Mouse (Mus musculus) midbrain, embryonic 14.5 days (tissue): Measurements from ENCODE around the gene Tpk1. TPM values are rescaled to one million over a fixed set of nuclear protein-coding genes. Genes with fewer than 3 reads are reported as not detected.

ENCODE experiments used
- ATAC-seq: fragments of 200-750 bp; cut with Nextera tagmentation; 2 replicates; pipeline ENCODE4 v1.8.0; 2017; ENCODE audit warnings: moderate number of reproducible peaks, moderate library complexity; ENCODE audit not compliant: low FRiP score, low TSS enrichment
- DNase-seq: peaks from one replicate; pipeline ENCODE4 v3.0.0-alpha.2; 2015
- H3K27ac ChIP-seq: fragments of 300-500 bp; sonication (generic); replicated peaks from 2 replicates; pipeline ENCODE4 v1.5.1; 2014; ENCODE audit warnings: mild to moderate bottlenecking, low read depth, low read length, moderate library complexity
- H3K27me3 ChIP-seq: fragments of 300-500 bp; sonication (generic); 2 replicates; pipeline ENCODE4 v1.6.1; 2014; ENCODE audit warnings: low read length, control low read depth, mixed read lengths; ENCODE audit not compliant: control insufficient read depth, insufficient read depth
- H3K36me3 ChIP-seq: fragments of 300-500 bp; sonication (generic); 2 replicates; pipeline ENCODE4 v1.6.1; 2014; ENCODE audit warnings: low read length, control low read depth; ENCODE audit not compliant: control insufficient read depth, insufficient read depth
- H3K4me1 ChIP-seq: fragments of 300-500 bp; sonication (generic); 2 replicates; pipeline ENCODE4 v1.6.1; 2014; ENCODE audit warnings: mild to moderate bottlenecking, antibody characterized with exemption, low read length, control low read depth; ENCODE audit not compliant: control insufficient read depth, insufficient read depth
- H3K4me2 ChIP-seq: fragments of 300-500 bp; sonication (generic); 2 replicates; pipeline ENCODE4 v1.6.1; 2014; ENCODE audit warnings: mild to moderate bottlenecking, low read length, moderate library complexity
- H3K4me3 ChIP-seq: fragments of 300-500 bp; sonication (generic); replicated peaks from 2 replicates; pipeline ENCODE4 v1.5.1; 2014; ENCODE audit warnings: low read depth, low read length
- H3K9ac ChIP-seq: fragments of 300-500 bp; sonication (generic); replicated peaks from 2 replicates; pipeline ENCODE4 v1.6.1; 2014; ENCODE audit warnings: mild to moderate bottlenecking, low read length, moderate library complexity
- H3K9me3 ChIP-seq: fragments of 300-500 bp; sonication (generic); 2 replicates; pipeline ENCODE4 v1.6.1; 2016; ENCODE audit warnings: low read length, control low read depth, mixed read lengths; ENCODE audit not compliant: control insufficient read depth
- WGBS: fragments of 180-500 bp; shearing (Covaris S2); extraction: QIAGEN DNeasy Blood & Tissue Kit; methylation state at CpG from one replicate; pipeline ENCODE4 v1.1.7; 2014; 5-methylcytosine and 5-hydroxymethylcytosine counted together
- polyA plus RNA-seq: library from polyadenylated mRNA; unstranded; fragments of >200 nt; fragmentation: Nextera tagmentation; extraction: Ambion mirVana; gene quantifications from 2 replicates; pipeline ENCODE4 v1.2.1, GENCODE M21; 2014

The Tpk1 gene
- polyA plus RNA-seq, 1 experiment from 2014 or later, result 6.9 TPM

DNA sequence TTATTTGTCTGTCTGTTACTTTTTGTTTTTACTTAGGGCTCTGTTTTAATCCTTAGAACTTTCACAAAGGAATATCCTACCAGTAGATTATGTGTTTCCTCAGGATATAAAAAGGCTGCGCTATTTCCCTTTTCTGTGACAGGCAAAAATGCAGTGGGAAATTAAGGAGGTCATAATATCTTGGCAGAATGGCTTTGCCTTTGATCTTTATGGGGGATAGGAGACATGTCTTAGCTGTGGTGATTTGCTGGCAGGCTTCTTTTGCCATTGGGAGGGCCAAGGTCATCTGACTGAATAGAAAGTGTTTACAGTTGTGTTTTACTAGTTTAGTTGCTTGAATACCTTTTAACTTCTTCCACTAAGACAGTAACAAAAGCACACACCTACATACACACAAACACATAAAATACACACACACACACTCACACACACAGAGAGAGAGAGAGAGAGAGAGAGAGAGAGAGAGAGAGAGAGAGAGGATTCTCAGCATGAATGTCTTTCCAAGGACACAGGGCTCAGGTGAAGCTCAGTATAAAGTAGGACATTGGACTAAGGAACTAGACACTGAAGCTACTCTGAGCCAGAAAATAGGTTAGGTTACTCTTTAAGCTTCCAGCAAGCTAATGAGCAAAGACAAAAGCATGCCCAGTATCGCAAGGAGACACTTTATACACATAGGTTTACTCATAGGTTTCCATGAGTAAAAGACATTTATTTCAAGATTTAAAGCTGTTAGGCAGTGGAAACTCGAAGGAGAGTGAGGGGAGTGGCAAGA lies 9.1 kb upstream of the Tpk1 start:
- Histone ChIP-seq H3K4me1 (no peaks in the 10 kb centered on the region), H3K27me3 (no peaks in the 10 kb centered on the region), H3K36me3 (no peaks in the 10 kb centered on the region), H3K9me3 (no peaks in the 10 kb centered on the region), H3K27ac (no peak overlapping the region), H3K9ac (no peak overlapping the region), H3K4me2 (no peak overlapping the region), H3K4me3 (no peak overlapping the region)
- DNase-seq (no peak), ATAC-seq (no peak)
- WGBS, result 72% methylated on average over 3 of the region's 3 CpGs

- Histone ChIP-seq H3K27ac (no peak overlapping the region), H3K9ac (no peak overlapping the region), H3K4me1 (no peaks in the 10 kb centered on the region), H3K4me2 (no peak overlapping the region), H3K9me3 (no peaks in the 10 kb centered on the region), H3K4me3 (no peak overlapping the region), H3K36me3 (no peaks in the 10 kb centered on the region), H3K27me3 (no peaks in the 10 kb centered on the region)
- WGBS, result 93% methylated on average over 2 of the region's 2 CpGs
- ATAC-seq (no peak), DNase-seq (no peak)
These were observed 4.9 kb upstream of the Tpk1 start for GRCm38 (mm10) chr6:43670939-43671338.

GRCm38 (mm10) chr6:43667681-43668080 lies 1.6 kb upstream of the Tpk1 start:
- no peaks in the 10 kb centered on the region for H3K4me1 ChIP-seq
- no peaks in the 10 kb centered on the region for H3K36me3 ChIP-seq
- 93% methylated on average over 2 of the region's 2 CpGs for WGBS
- H3K4me2 ChIP-seq, result no peak overlapping the region
- no peak overlapping the region for H3K27ac ChIP-seq
- H3K9me3 ChIP-seq, result no peaks in the 10 kb centered on the region
- H3K27me3 ChIP-seq, result no peaks in the 10 kb centered on the region
- ATAC-seq (no peak), DNase-seq (no peak)
- H3K9ac ChIP-seq, result no peak overlapping the region
- H3K4me3 ChIP-seq, result no peak overlapping the region

GRCm38 (mm10) chr6:43666611-43667400 lies 728 bp upstream of the Tpk1 start:
- Histone ChIP-seq H3K4me3 (peak overlapping the region; percentile 60), H3K27ac (peak overlapping the region; percentile 97), H3K4me1 (no peaks in the 10 kb centered on the region), H3K36me3 (no peaks in the 10 kb centered on the region), H3K9ac (peak overlapping the region; percentile 87), H3K9me3 (no peaks in the 10 kb centered on the region), H3K27me3 (no peaks in the 10 kb centered on the region), H3K4me2 (peak overlapping the region; percentile 62)
- ATAC-seq (0 out of 2 replicates have a peak, but pooled peaks have one; percentile 0), DNase-seq (no peak)
- WGBS, result 85% methylated on average over 7 of the region's 7 CpGs

DNA sequence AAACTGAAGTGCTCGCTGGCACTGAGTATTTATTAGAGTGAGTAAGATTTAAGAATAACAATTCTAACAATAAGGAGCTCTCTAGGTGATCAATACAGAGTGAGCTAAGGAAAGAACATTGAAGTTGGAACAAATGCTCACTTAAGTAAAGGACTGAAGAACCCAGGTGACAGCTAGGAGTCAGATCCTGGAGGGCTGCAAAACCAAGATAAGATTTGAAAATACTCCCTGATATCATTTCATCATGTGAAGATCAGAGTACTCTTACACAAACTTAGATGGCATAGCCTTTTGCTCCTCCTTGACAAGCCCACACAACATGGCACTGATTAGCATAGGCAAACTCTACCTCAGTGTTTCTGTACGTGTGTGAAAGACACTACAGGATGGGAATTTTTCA lies 4.3 kb downstream of the Tpk1 start:
- H3K27ac ChIP-seq, result no peak overlapping the region
- no peak overlapping the region for H3K9ac ChIP-seq
- no peak for ATAC-seq
- no peaks in the 10 kb centered on the region for H3K36me3 ChIP-seq
- H3K27me3 ChIP-seq, result no peaks in the 10 kb centered on the region
- DNase-seq, result no peak
- no peak overlapping the region for H3K4me2 ChIP-seq
- no peaks in the 10 kb centered on the region for H3K4me1 ChIP-seq
- H3K4me3 ChIP-seq, result no peak overlapping the region
- WGBS, result 90% methylated on average over 2 of the region's 2 CpGs
- H3K9me3 ChIP-seq, result no peaks in the 10 kb centered on the region

GRCm38 (mm10) chr6:43658290-43658689 lies 7.8 kb downstream of the Tpk1 start:
- no peak overlapping the region for H3K4me2 ChIP-seq
- ATAC-seq, result no peak
- H3K4me1 ChIP-seq, result no peaks in the 10 kb centered on the region
- WGBS, result 88% methylated on average over 4 of the region's 4 CpGs
- no peaks in the 10 kb centered on the region for H3K36me3 ChIP-seq
- H3K9me3 ChIP-seq, result no peaks in the 10 kb centered on the region
- H3K9ac ChIP-seq, result no peak overlapping the region
- no peaks in the 10 kb centered on the region for H3K27me3 ChIP-seq
- no peak overlapping the region for H3K27ac ChIP-seq
- H3K4me3 ChIP-seq, result no peak overlapping the region
- no peak for DNase-seq

DNA sequence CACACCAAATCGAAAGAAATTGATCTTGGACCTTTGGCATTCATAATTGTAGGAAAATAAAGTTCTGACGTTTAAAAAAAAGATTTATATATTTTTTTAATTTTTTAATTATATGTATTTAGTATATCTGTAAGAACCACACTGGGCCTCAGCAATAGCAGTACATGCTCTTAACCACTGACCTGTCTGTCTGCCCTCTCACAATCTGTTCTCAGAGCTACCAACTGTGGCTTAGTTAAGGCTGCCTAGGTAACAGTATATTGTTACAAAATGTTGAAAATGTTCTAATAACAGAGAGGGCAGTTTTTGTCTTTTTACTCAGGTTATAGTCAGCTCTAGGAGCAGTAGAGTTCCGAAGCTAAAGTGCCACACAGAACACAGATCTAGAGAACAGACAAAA lies 8.2 kb downstream of the Tpk1 start:
- Histone ChIP-seq H3K4me1 (no peaks in the 10 kb centered on the region), H3K9ac (no peak overlapping the region), H3K27ac (no peak overlapping the region), H3K4me3 (no peak overlapping the region), H3K27me3 (no peaks in the 10 kb centered on the region), H3K4me2 (no peak overlapping the region), H3K36me3 (no peaks in the 10 kb centered on the region), H3K9me3 (no peaks in the 10 kb centered on the region)
- 87% methylated on average over 3 of the region's 3 CpGs for WGBS
- ATAC-seq (no peak), DNase-seq (no peak)

DNA sequence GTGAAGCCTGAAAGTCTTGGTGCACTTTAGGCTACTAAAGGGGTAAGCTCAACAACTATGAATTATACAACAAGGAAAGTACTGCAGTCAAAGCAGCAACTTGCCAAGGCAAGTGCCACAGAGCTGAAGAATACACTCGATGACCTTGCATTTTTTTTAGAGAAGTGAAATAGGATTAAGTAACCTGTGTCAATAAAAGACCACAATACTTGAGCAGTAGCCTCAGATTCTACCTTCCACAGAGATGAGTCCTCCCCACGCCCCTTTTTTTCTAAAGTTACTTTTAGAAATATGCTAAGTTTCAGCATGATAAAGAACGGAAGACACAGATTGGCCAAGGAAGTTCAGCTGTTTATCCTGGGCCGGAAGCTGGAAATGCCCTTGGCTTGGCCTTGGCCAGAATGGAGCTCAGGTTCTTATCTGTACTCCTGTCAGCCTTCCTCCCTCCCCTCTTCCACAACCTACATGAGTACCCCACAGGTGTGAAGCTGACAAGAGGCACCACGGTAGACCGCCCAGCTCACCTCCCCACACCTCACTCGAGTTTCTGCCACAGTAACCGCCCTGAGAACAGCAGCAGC lies 11.1 kb downstream of the Tpk1 start:
- no peak overlapping the region for H3K4me2 ChIP-seq
- H3K9me3 ChIP-seq, result no peaks in the 10 kb centered on the region
- no peak for DNase-seq
- H3K27ac ChIP-seq, result no peak overlapping the region
- WGBS, result 86% methylated on average over 8 of the region's 8 CpGs
- no peaks in the 10 kb centered on the region for H3K27me3 ChIP-seq
- H3K4me3 ChIP-seq, result no peak overlapping the region
- H3K9ac ChIP-seq, result no peak overlapping the region
- ATAC-seq, result no peak
- H3K4me1 ChIP-seq, result no peaks in the 10 kb centered on the region
- H3K36me3 ChIP-seq, result no peaks in the 10 kb centered on the region
